Mouse (Mus musculus): ENCODE measurements around the gene Gchfr.

Gene Gchfr

GRCm38 (mm10) chr2:119166901-119167865, at the start of gene Gchfr:
Gene Gchfr, plus strand, starts transcription at chr2:119167773.
- no peak for DNase-seq (ENCODE audit: low spot score)

- no peak for DNase-seq (ENCODE audit: low spot score)
These were observed 31.2 kb upstream of the Gchfr start for GRCm38 (mm10) chr2:119136346-119136898.

GRCm38 (mm10) chr2:119145199-119145598, 22.4 kb upstream of the Gchfr start:
- DNase-seq (ENCODE audit: low spot score), result no peak

GRCm38 (mm10) chr2:119146435-119146834, 21.1 kb upstream of the Gchfr start:
- DNase-seq (ENCODE audit: low spot score), result no peak

GRCm38 (mm10) chr2:119147160-119147678, 20.4 kb upstream of the Gchfr start:
- no peak for DNase-seq (ENCODE audit: low spot score)

GRCm38 (mm10) chr2:119147775-119148174, 19.8 kb upstream of the Gchfr start:
- DNase-seq (ENCODE audit: low spot score), result no peak

- DNase-seq (ENCODE audit: low spot score), result no peak
These were observed 15.3 kb upstream of the Gchfr start for GRCm38 (mm10) chr2:119152255-119152654.

- no peak for DNase-seq (ENCODE audit: low spot score)
These were observed 12.9 kb upstream of the Gchfr start for GRCm38 (mm10) chr2:119154683-119155082.

- no peak for DNase-seq (ENCODE audit: low spot score)
These were observed 12.2 kb upstream of the Gchfr start for GRCm38 (mm10) chr2:119155388-119155787.

- DNase-seq (ENCODE audit: low spot score), result no peak
These were observed 11.4 kb upstream of the Gchfr start for GRCm38 (mm10) chr2:119156081-119156680.

GRCm38 (mm10) chr2:119156681-119157572, 10.6 kb upstream of the Gchfr start, which contains the start of gene Rmdn3:
Gene Rmdn3, minus strand, starts transcription at chr2:119157034.
- DNase-seq (ENCODE audit: low spot score), result peak; percentile 74

GRCm38 (mm10) chr2:119157836-119158235, 9.7 kb upstream of the Gchfr start:
- no peak for DNase-seq (ENCODE audit: low spot score)

GRCm38 (mm10) chr2:119161247-119161646, 6.3 kb upstream of the Gchfr start:
- no peak for DNase-seq (ENCODE audit: low spot score)

GRCm38 (mm10) chr2:119163135-119163534, 4.4 kb upstream of the Gchfr start:
- no peak for DNase-seq (ENCODE audit: low spot score)

GRCm38 (mm10) chr2:119163999-119164398, 3.6 kb upstream of the Gchfr start:
- DNase-seq (ENCODE audit: low spot score), result no peak

- no peak for DNase-seq (ENCODE audit: low spot score)
These were observed 2.2 kb upstream of the Gchfr start for GRCm38 (mm10) chr2:119165401-119165800.

GRCm38 (mm10) chr2:119167866-119168256, 288 bp downstream of the Gchfr start:
- DNase-seq (ENCODE audit: low spot score), result no peak

GRCm38 (mm10) chr2:119170282-119170681, 2.7 kb downstream of the Gchfr start:
- DNase-seq (ENCODE audit: low spot score), result no peak

- no peak for DNase-seq (ENCODE audit: low spot score)
These were observed 4.0 kb downstream of the Gchfr start for GRCm38 (mm10) chr2:119171574-119171973.

- no peak for DNase-seq (ENCODE audit: low spot score)
These were observed 4.9 kb downstream of the Gchfr start for GRCm38 (mm10) chr2:119172446-119172845.

GRCm38 (mm10) chr2:119172862-119173576, 5.4 kb downstream of the Gchfr start:
- DNase-seq (ENCODE audit: low spot score), result no peak

Measured in urinary bladder, postnatal 10 days (tissue).